In genomic region chr2:152415786-152416185, GRCm38 (mm10) we compare ENCODE assay signal across 10 mouse cellular contexts. TPM values are rescaled to one million over a fixed set of nuclear protein-coding genes. Genes with fewer than 3 reads are reported as not detected.
DNase-seq lines count a peak whose midpoint lies in the region; ATAC-seq and TF ChIP-seq lines count a peak whose summit lies in the region.
"Had no signal": no experiment of that assay in that cellular context is flagged by ENCODE, and none has a peak within 500 bp of the region (broad histone marks: within the 10 kb centered on the region; RNA-seq: fewer than 3 reads in every experiment).

No protein-coding gene starts in this region.

- DNase-seq in heart, postnatal 14 days: no peak
- DNase-seq in embryonic facial prominence, embryonic 14.5 days (ENCODE audit: low spot score): no peak
- no peak for DNase-seq in midbrain, postnatal 0 days (ENCODE audit: low spot score)
- DNase-seq in retina, postnatal 1 day: no peak
- DNase-seq in right cerebral cortex, postnatal 14 days: no peak
- DNase-seq in layer of hippocampus, adult 11-12 months (ENCODE audit: low spot score): no peak
- DNase-seq: adrenal gland, postnatal 36 days; lung, postnatal 4 days had no signal

- WGBS in heart, embryonic 15.5 days: 94% methylated on average over 3 of the region's 3 CpGs
- WGBS in embryonic facial prominence, embryonic 14.5 days: 89% methylated on average over 3 of the region's 3 CpGs
- WGBS in intestine, embryonic 16.5 days: 92% methylated on average over 3 of the region's 3 CpGs
- WGBS in midbrain, postnatal 0 days: over 99% methylated on average over 3 of the region's 3 CpGs

- H3K4me2 ChIP-seq in heart, embryonic 15.5 days: peak overlapping the region; percentile 70
- H3K4me2 ChIP-seq in embryonic facial prominence, embryonic 14.5 days (ENCODE audit: low read depth, low read length): peak overlapping the region; percentile 93
- H3K4me2 ChIP-seq in intestine, embryonic 16.5 days (ENCODE audit: low read depth, low read length): peak overlapping the region; percentile 80; the same call in 1 of the 2 replicates
- H3K4me2 ChIP-seq in midbrain, postnatal 0 days (ENCODE audit: low read depth, low read length, poor library complexity, severe bottlenecking): peak overlapping the region; percentile 78

- no peaks in the 10 kb centered on the region for H3K36me3 ChIP-seq in heart, embryonic 15.5 days
- H3K36me3 ChIP-seq in embryonic facial prominence, embryonic 14.5 days (ENCODE audit: control insufficient read depth, insufficient read depth, low read length): no peaks in the 10 kb centered on the region
- H3K36me3 ChIP-seq in intestine, embryonic 16.5 days (ENCODE audit: control insufficient read depth, insufficient read depth, low read length): no peaks in the 10 kb centered on the region
- no peaks in the 10 kb centered on the region for H3K36me3 ChIP-seq in midbrain, postnatal 0 days (ENCODE audit: insufficient read depth, low read length)

- peak overlapping the region; percentile 92; the same call in 1 of the 2 replicates for H3K9ac ChIP-seq in heart, embryonic 15.5 days
- peak overlapping the region; percentile 97; the same call in 1 of the 2 replicates for H3K9ac ChIP-seq in embryonic facial prominence, embryonic 14.5 days (ENCODE audit: low read depth, low read length)
- peak overlapping the region; percentile 99; the same call in 1 of the 2 replicates for H3K9ac ChIP-seq in intestine, embryonic 16.5 days (ENCODE audit: low read depth, low read length)
- H3K9ac ChIP-seq in midbrain, postnatal 0 days (replicated peaks; ENCODE audit: low read length, poor library complexity, severe bottlenecking): no peak overlapping the region

- peak overlapping the region; percentile 98 for H3K27ac ChIP-seq in heart, embryonic 15.5 days
- H3K27ac ChIP-seq in embryonic facial prominence, embryonic 14.5 days (replicated peaks; ENCODE audit: low read depth, low read length): peak overlapping the region; percentile 95
- H3K27ac ChIP-seq in intestine, embryonic 16.5 days (ENCODE audit: low read length): peak overlapping the region; percentile 88
- 0 out of 2 replicates have a peak overlapping the region, but pooled peaks have one; percentile 96 for H3K27ac ChIP-seq in midbrain, postnatal 0 days (ENCODE audit: low read depth, low read length)

- H3K4me3 ChIP-seq in heart, embryonic 15.5 days: peak overlapping the region; percentile 80; the same call in 1 of the 2 replicates
- H3K4me3 ChIP-seq in embryonic facial prominence, embryonic 14.5 days (ENCODE audit: low read depth, low read length): peak overlapping the region; percentile 95
- H3K4me3 ChIP-seq in intestine, embryonic 16.5 days (ENCODE audit: low read length): no peak overlapping the region; the same call in 1 of the 2 replicates
- no peak overlapping the region; the same call in 1 of the 2 replicates for H3K4me3 ChIP-seq in midbrain, postnatal 0 days (ENCODE audit: low read depth, low read length)

- no peak for TF ChIP-seq CTCF in midbrain, postnatal 0 days (IDR thresholded peaks at IDR 0.05)

- peaks cover 25% of the 10 kb centered on the region for H3K4me1 ChIP-seq in heart, embryonic 15.5 days (replicated peaks)
- peaks cover 16% of the 10 kb centered on the region for H3K4me1 ChIP-seq in embryonic facial prominence, embryonic 14.5 days (ENCODE audit: control insufficient read depth, insufficient read depth, low read length)
- H3K4me1 ChIP-seq in intestine, embryonic 16.5 days (ENCODE audit: control insufficient read depth, insufficient read depth, low read length): peaks cover 8% of the 10 kb centered on the region
- peaks cover 8% of the 10 kb centered on the region; the same call in 1 of the 2 replicates for H3K4me1 ChIP-seq in midbrain, postnatal 0 days (ENCODE audit: insufficient read depth, low read length)

- intact Hi-C loops in heart, postnatal 14 days (cut with DNase I): no loop called here

- no peaks in the 10 kb centered on the region for H3K27me3 ChIP-seq in heart, embryonic 15.5 days
- no peaks in the 10 kb centered on the region for H3K27me3 ChIP-seq in embryonic facial prominence, embryonic 14.5 days (replicated peaks; ENCODE audit: control insufficient read depth, insufficient read depth, low read length)
- no peaks in the 10 kb centered on the region for H3K27me3 ChIP-seq in intestine, embryonic 16.5 days (replicated peaks; ENCODE audit: control insufficient read depth, insufficient read depth, low read length)
- H3K27me3 ChIP-seq in midbrain, postnatal 0 days (ENCODE audit: insufficient read depth, low read length): no peaks in the 10 kb centered on the region

- no peaks in the 10 kb centered on the region for H3K9me3 ChIP-seq in heart, embryonic 15.5 days (replicated peaks)
- H3K9me3 ChIP-seq in embryonic facial prominence, embryonic 14.5 days (ENCODE audit: control insufficient read depth, low read length): peaks cover 7% of the 10 kb centered on the region
- H3K9me3 ChIP-seq in intestine, embryonic 16.5 days (ENCODE audit: control insufficient read depth, low read length): peaks cover 8% of the 10 kb centered on the region
- no peaks in the 10 kb centered on the region for H3K9me3 ChIP-seq in midbrain, postnatal 0 days (ENCODE audit: low read length)

- ATAC-seq in heart, embryonic 15.5 days (replicated peaks; ENCODE audit: insufficient number of reproducible peaks, insufficient read depth, low FRiP score, low read depth): no peak
- no peak for ATAC-seq in embryonic facial prominence, embryonic 14.5 days (ENCODE audit: low read depth)
- ATAC-seq in intestine, embryonic 16.5 days: no peak
- no peak for ATAC-seq in midbrain, postnatal 0 days (ENCODE audit: low FRiP score)

RNA-seq across cellular contexts. Expression of gene 6820408C15Rik, which starts 0.4 kb away (rescaled TPM):
- polyA plus RNA-seq in heart, embryonic 15.5 days (2015; fragmentation: Nextera tagmentation; extraction: Ambion mirVana): 2.0 and 2.4 TPM in 2 replicates
- 1 to 10 TPM; 2.6 to 2.7 TPM for total RNA-seq in heart, postnatal 14 days (2021)
- 0.87 and 5.1 TPM in 2 replicates for polyA plus RNA-seq in embryonic facial prominence, embryonic 14.5 days (2014; fragmentation: Nextera tagmentation; extraction: Ambion mirVana)
- polyA plus RNA-seq in intestine, embryonic 16.5 days (2015; fragmentation: Nextera tagmentation; extraction: Ambion mirVana): 0.54 and 0.79 TPM in 2 replicates
- 0.94 and 1.8 TPM in 2 replicates for total RNA-seq in midbrain, postnatal 0 days (2014; rRNA removed)
- 3.3 and 4.9 TPM in 2 replicates for polyA plus RNA-seq in midbrain, postnatal 0 days (2015; fragmentation: Nextera tagmentation; extraction: Ambion mirVana)

RNA-seq across cellular contexts. Expression of gene Zcchc3, which starts 1.0 kb away (rescaled TPM):
- polyA plus RNA-seq in heart, embryonic 15.5 days (2015; fragmentation: Nextera tagmentation; extraction: Ambion mirVana): 30.8 and 31.7 TPM in 2 replicates
- total RNA-seq in heart, postnatal 14 days (2021): 10 to 100 TPM; 12.0 TPM
- polyA plus RNA-seq in embryonic facial prominence, embryonic 14.5 days (2014; fragmentation: Nextera tagmentation; extraction: Ambion mirVana): 29.5 and 36.4 TPM in 2 replicates
- polyA plus RNA-seq in intestine, embryonic 16.5 days (2015; fragmentation: Nextera tagmentation; extraction: Ambion mirVana): 20.7 and 21.2 TPM in 2 replicates
- total RNA-seq in midbrain, postnatal 0 days (2014; rRNA removed): 15.1 and 15.2 TPM in 2 replicates
- polyA plus RNA-seq in midbrain, postnatal 0 days (2015; fragmentation: Nextera tagmentation; extraction: Ambion mirVana): 13.9 and 16.6 TPM in 2 replicates

RNA-seq across cellular contexts. Expression of gene Sox12, which starts 17.9 kb away (rescaled TPM):
- polyA plus RNA-seq in heart, embryonic 15.5 days (2015; fragmentation: Nextera tagmentation; extraction: Ambion mirVana): 6.5 and 7.0 TPM in 2 replicates
- 10 to 100 TPM; 14.4 to 15.5 TPM for total RNA-seq in heart, postnatal 14 days (2021)
- 10.4 and 11.4 TPM in 2 replicates for polyA plus RNA-seq in embryonic facial prominence, embryonic 14.5 days (2014; fragmentation: Nextera tagmentation; extraction: Ambion mirVana)
- 3.5 and 3.6 TPM in 2 replicates for polyA plus RNA-seq in intestine, embryonic 16.5 days (2015; fragmentation: Nextera tagmentation; extraction: Ambion mirVana)
- 45.3 and 55.7 TPM in 2 replicates for total RNA-seq in midbrain, postnatal 0 days (2014; rRNA removed)
- 9.4 and 10.8 TPM in 2 replicates for polyA plus RNA-seq in midbrain, postnatal 0 days (2015; fragmentation: Nextera tagmentation; extraction: Ambion mirVana)

RNA-seq across cellular contexts. Expression of gene Nrsn2, which starts 39.3 kb away (rescaled TPM):
- 1.6 and 2.1 TPM in 2 replicates for polyA plus RNA-seq in heart, embryonic 15.5 days (2015; fragmentation: Nextera tagmentation; extraction: Ambion mirVana)
- not detected for total RNA-seq in heart, postnatal 14 days (2021)
- 2.5 and 2.7 TPM in 2 replicates for polyA plus RNA-seq in embryonic facial prominence, embryonic 14.5 days (2014; fragmentation: Nextera tagmentation; extraction: Ambion mirVana)
- polyA plus RNA-seq in intestine, embryonic 16.5 days (2015; fragmentation: Nextera tagmentation; extraction: Ambion mirVana): 2.5 and 2.7 TPM in 2 replicates
- 72.5 and 80.2 TPM in 2 replicates for total RNA-seq in midbrain, postnatal 0 days (2014; rRNA removed)
- 103 and 111 TPM in 2 replicates for polyA plus RNA-seq in midbrain, postnatal 0 days (2015; fragmentation: Nextera tagmentation; extraction: Ambion mirVana)

RNA-seq across cellular contexts. Expression of gene Defb23, which starts 48.6 kb away (rescaled TPM):
- polyA plus RNA-seq in heart, embryonic 15.5 days (2015; fragmentation: Nextera tagmentation; extraction: Ambion mirVana): not detected in 2 replicates
- total RNA-seq in heart, postnatal 14 days (2021): not detected
- polyA plus RNA-seq in embryonic facial prominence, embryonic 14.5 days (2014; fragmentation: Nextera tagmentation; extraction: Ambion mirVana): not detected in 2 replicates
- polyA plus RNA-seq in intestine, embryonic 16.5 days (2015; fragmentation: Nextera tagmentation; extraction: Ambion mirVana): not detected in 2 replicates
- total RNA-seq in midbrain, postnatal 0 days (2014; rRNA removed): not detected in 2 replicates
- polyA plus RNA-seq in midbrain, postnatal 0 days (2015; fragmentation: Nextera tagmentation; extraction: Ambion mirVana): not detected in 2 replicates
- total RNA-seq: adrenal gland, postnatal 36 days had no signal

Comparison
In these comparisons a context has a peak if more than half of its experiments do, and no peak if none do; other contexts are left out.
1. H3K4me3 ChIP-seq: peak in heart, embryonic 15.5 days (single experiment) and embryonic facial prominence, embryonic 14.5 days (single experiment); none in intestine, embryonic 16.5 days (single experiment) and midbrain, postnatal 0 days (single experiment).
2. Peak in every context shown above with its lines, with median percentiles within 50 percentile points of each other: H3K27ac ChIP-seq and H3K4me2 ChIP-seq.